ENCODE assay signal across 7 mouse cellular contexts in the genomic region with DNA sequence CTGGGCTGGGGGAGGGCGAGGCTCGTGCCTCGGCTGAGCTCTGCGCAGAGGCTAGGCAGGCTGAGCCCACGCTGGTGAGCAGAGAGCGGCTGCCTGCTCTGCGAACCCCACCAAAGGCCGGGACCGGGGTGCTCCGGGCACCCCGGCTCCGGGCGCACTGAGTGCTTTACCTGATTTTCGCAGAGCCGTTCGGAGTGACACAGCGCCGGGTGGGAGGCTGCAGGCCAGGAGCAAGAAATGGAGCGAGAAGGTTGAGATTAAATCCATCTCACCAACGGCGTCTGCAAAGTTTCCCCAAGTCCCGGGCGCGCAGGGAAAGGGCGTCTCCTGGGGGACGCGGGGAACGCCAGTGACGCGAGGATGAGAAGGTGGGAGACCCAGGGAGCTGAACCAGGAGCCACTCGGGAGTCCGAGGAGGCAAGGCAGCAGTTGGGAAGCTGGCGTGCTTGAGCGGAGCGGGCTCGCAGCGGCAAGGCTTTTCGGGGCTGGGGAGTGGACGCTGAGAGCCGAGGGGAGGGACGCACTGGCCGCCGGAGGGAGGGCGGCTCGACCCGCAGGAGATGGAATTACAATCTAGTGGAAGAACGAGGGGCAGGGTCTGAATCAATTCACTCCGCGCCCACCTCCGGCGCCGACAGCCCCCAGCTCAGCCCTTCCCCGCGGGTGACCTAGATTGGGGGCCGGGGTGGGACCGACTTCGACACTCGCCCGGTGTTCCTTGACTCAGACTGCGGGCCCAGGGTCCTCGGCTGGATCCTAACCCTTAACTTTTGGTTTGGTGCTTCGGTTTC. TPM values are rescaled to one million over a fixed set of nuclear protein-coding genes. Genes with fewer than 3 reads are reported as not detected.
A peak's percentile ranks its signal among the peaks of the same experiment; 100 is the strongest.
DNase-seq lines count a peak whose midpoint lies in the region; ATAC-seq lines count a peak whose summit lies in the region.

A gene (minus strand): TSS at position 578 of the 791 bp plus-strand sequence.

- peaks cover 4% of the 10 kb centered on the region; the same call in 1 of the 2 replicates for H3K4me1 ChIP-seq in forebrain, embryonic 11.5 days (replicated peaks; ENCODE audit: control insufficient read depth, insufficient read depth, low read length)
- peaks cover 18% of the 10 kb centered on the region for H3K4me1 ChIP-seq in hindbrain, embryonic 10.5 days (replicated peaks)
- no peaks in the 10 kb centered on the region for H3K4me1 ChIP-seq in liver, embryonic 15.5 days (replicated peaks)

- H3K36me3 ChIP-seq in forebrain, embryonic 11.5 days (ENCODE audit: control insufficient read depth, insufficient read depth, low read length), result no peaks in the 10 kb centered on the region
- no peaks in the 10 kb centered on the region for H3K36me3 ChIP-seq in hindbrain, embryonic 10.5 days
- H3K36me3 ChIP-seq in liver, embryonic 15.5 days (replicated peaks), result no peaks in the 10 kb centered on the region

- peak; percentile 9 for DNase-seq in urinary bladder, postnatal 25 days (ENCODE audit: low spot score)
- DNase-seq in urinary bladder, postnatal 14 days (ENCODE audit: low spot score), result no peak
- DNase-seq in forebrain, embryonic 11.5 days (ENCODE audit: low spot score), result peak; percentile 72
- peak; percentile 73 for DNase-seq in hindbrain, embryonic 10.5 days (ENCODE audit: low spot score)
- peak; percentile 29 for DNase-seq in ovary, postnatal 14 days (ENCODE audit: low spot score)
- DNase-seq in c-Kit-positive CD71-positive TER-119-positive erythroid progenitor cells, embryonic 14.5 days (ENCODE audit: low spot score), result no peak

- H3K27ac ChIP-seq in forebrain, embryonic 11.5 days (ENCODE audit: low read depth, low read length), result no peak within 1 kb of the TSS
- H3K27ac ChIP-seq in hindbrain, embryonic 10.5 days, result peak within 1 kb of the TSS; percentile 85
- no peak within 1 kb of the TSS for H3K27ac ChIP-seq in liver, embryonic 15.5 days (replicated peaks)

- whole genome bisulfite sequencing in forebrain, embryonic 11.5 days, result under 1% methylated on average over 59 of the region's 62 CpGs
- WGBS in hindbrain, embryonic 10.5 days, result under 1% methylated on average over 62 of the region's 62 CpGs
- WGBS in liver, embryonic 15.5 days (ENCODE audit: insufficient replicate concordance), result 1% methylated on average over 62 of the region's 62 CpGs

- peaks cover 3% of the 10 kb centered on the region; the same call in 1 of the 2 replicates for H3K27me3 ChIP-seq in forebrain, embryonic 11.5 days (ENCODE audit: control insufficient read depth, insufficient read depth, low read length)
- peaks cover 40% of the 10 kb centered on the region for H3K27me3 ChIP-seq in hindbrain, embryonic 10.5 days (ENCODE audit: insufficient read depth, poor library complexity, severe bottlenecking)
- H3K27me3 ChIP-seq in liver, embryonic 15.5 days, result peaks cover 38% of the 10 kb centered on the region

- peak; percentile 82 for ATAC-seq in forebrain, embryonic 11.5 days (replicated peaks; ENCODE audit: low FRiP score)
- no peak for ATAC-seq in liver, embryonic 15.5 days (ENCODE audit: insufficient read depth)

- peak within 1 kb of the TSS; percentile 63 for H3K9ac ChIP-seq in forebrain, embryonic 11.5 days (ENCODE audit: low read length)
- no peak within 1 kb of the TSS for H3K9ac ChIP-seq in liver, embryonic 15.5 days

- peak within 1 kb of the TSS; percentile 55 for H3K4me3 ChIP-seq in forebrain, embryonic 11.5 days (ENCODE audit: low read depth, low read length)
- H3K4me3 ChIP-seq in hindbrain, embryonic 10.5 days, result peak within 1 kb of the TSS; percentile 59
- peak within 1 kb of the TSS; percentile 38 for H3K4me3 ChIP-seq in liver, embryonic 15.5 days (replicated peaks)

- H3K9me3 ChIP-seq in forebrain, embryonic 11.5 days (ENCODE audit: control insufficient read depth, low read length), result no peaks in the 10 kb centered on the region
- peaks cover 4% of the 10 kb centered on the region; the same call in 1 of the 2 replicates for H3K9me3 ChIP-seq in hindbrain, embryonic 10.5 days
- no peaks in the 10 kb centered on the region for H3K9me3 ChIP-seq in liver, embryonic 15.5 days (replicated peaks)

- H3K4me2 ChIP-seq in forebrain, embryonic 11.5 days (ENCODE audit: low read depth, low read length, severe bottlenecking), result peak within 1 kb of the TSS; percentile 95
- H3K4me2 ChIP-seq in liver, embryonic 15.5 days, result peak within 1 kb of the TSS; percentile 61

RNA-seq across cellular contexts. Expression of the gene that starts here (rescaled TPM):
- polyA plus RNA-seq in forebrain, embryonic 11.5 days (2014; fragmentation: Nextera tagmentation; extraction: Ambion mirVana), result 7.5 and 7.7 TPM in 2 replicates
- 12.8 and 18.1 TPM in 2 replicates for polyA plus RNA-seq in hindbrain, embryonic 10.5 days (2016; fragmentation: Nextera tagmentation; extraction: Ambion mirVana)
- polyA plus RNA-seq in liver, embryonic 15.5 days (2015; fragmentation: Nextera tagmentation; extraction: Ambion mirVana), result 0.55 and 0.67 TPM in 2 replicates

Comparison
In these comparisons a context has a peak if more than half of its experiments do, and no peak if none do; other contexts are left out.
1. DNase-seq: peak in urinary bladder, postnatal 25 days (single experiment), forebrain, embryonic 11.5 days (single experiment), hindbrain, embryonic 10.5 days (single experiment) and ovary, postnatal 14 days (single experiment); none in urinary bladder, postnatal 14 days (single experiment) and c-Kit-positive CD71-positive TER-119-positive erythroid progenitor cells, embryonic 14.5 days (single experiment).
2. Peak in every context shown above with its lines, with median percentiles within 50 percentile points of each other: H3K4me3 ChIP-seq.